8 mouse cellular contexts compared by ENCODE assay signal in the genomic region with DNA sequence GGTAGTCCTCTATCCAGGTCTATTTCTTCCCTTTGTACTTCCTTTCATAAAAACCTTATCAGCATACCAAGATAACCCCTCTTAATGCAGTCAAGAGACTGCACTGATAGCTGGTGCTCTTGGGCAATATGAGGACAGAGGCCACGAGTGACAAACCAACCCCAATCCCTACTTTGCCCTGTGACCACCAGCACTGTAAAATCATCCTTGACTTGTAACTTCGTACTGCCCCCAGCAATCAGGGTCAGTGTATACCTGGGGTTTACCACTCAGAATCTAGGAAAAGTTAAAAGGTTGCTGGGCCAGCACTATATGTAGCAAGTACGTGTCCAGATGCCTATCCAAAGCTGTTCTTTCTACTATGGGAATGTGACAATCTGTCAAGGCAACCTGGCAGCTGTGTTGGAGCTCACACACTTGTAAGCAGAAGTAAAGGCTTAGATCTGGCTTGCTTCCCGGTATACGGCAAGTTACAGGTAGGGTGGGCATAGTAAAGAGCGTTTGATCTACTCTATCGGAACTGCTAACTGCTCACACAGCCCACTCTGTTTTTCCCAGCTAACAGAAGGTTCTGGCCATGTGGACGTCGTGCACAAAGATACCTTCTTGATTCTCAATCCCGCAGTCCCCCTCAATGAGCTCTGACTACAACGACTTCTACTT. TPM values are rescaled to one million over a fixed set of nuclear protein-coding genes. Genes with fewer than 3 reads are reported as not detected.
DNase-seq lines count a peak whose midpoint lies in the region; ATAC-seq and TF ChIP-seq lines count a peak whose summit lies in the region.

No protein-coding gene starts in this region.

- ATAC-seq in heart, embryonic 15.5 days (replicated peaks; ENCODE audit: insufficient number of reproducible peaks, insufficient read depth, low FRiP score, low read depth), result no peak

- H3K27me3 ChIP-seq in kidney, adult 2 months (replicated peaks; ENCODE audit: control insufficient read depth, insufficient read depth, low read length), result no peaks in the 10 kb centered on the region
- H3K27me3 ChIP-seq in heart, embryonic 15.5 days, result no peaks in the 10 kb centered on the region

- H3K79me2 ChIP-seq in macrophage (ENCODE audit: inconsistent target), result peaks cover 74% of the 10 kb centered on the region

- peak overlapping the region; percentile 85 for H3K4me3 ChIP-seq in kidney, adult 2 months (ENCODE audit: insufficient read depth, low read depth, low read length)
- H3K4me3 ChIP-seq in heart, embryonic 15.5 days, result peak overlapping the region; percentile 93
- peak overlapping the region; percentile 77 for H3K4me3 ChIP-seq in macrophage (ENCODE audit: inconsistent target)

- WGBS in kidney, adult 2 months, result 3% methylated on average over 11 of the region's 11 CpGs
- 4% methylated on average over 11 of the region's 11 CpGs for WGBS in heart, embryonic 15.5 days
- 6% methylated on average over 11 of the region's 11 CpGs for WGBS in macrophage (ENCODE audit: missing documents)

- no peak for TF ChIP-seq CTCF in kidney, adult 2 months (conservative IDR thresholded peaks at IDR 0.05; ENCODE audit: insufficient read depth, insufficient read length, low read depth, low read length)

- H3K4me2 ChIP-seq in heart, embryonic 15.5 days, result peak overlapping the region; percentile 70

- H3K27ac ChIP-seq in kidney, adult 2 months (ENCODE audit: insufficient read depth, low read depth, low read length), result peak overlapping the region; percentile 81; the same call in 1 of the 2 replicates
- H3K27ac ChIP-seq in heart, embryonic 15.5 days, result peak overlapping the region; percentile 89
- H3K27ac ChIP-seq in macrophage, result peak overlapping the region; percentile 43

- peaks cover 12% of the 10 kb centered on the region; the same call in 1 of the 2 replicates for H3K4me1 ChIP-seq in kidney, adult 2 months (ENCODE audit: control insufficient read depth, insufficient read depth, low read length)
- peaks cover 22% of the 10 kb centered on the region for H3K4me1 ChIP-seq in heart, embryonic 15.5 days (replicated peaks)

- no peaks in the 10 kb centered on the region for H3K9me3 ChIP-seq in heart, embryonic 15.5 days (replicated peaks)

- TF ChIP-seq POLR2A in kidney, adult 2 months (IDR thresholded peaks at IDR 0.05; ENCODE audit: low read depth, low read length), result no peak

- DNase-seq in kidney, adult 2 months, result no peak
- DNase-seq in kidney, postnatal 25 days, result no peak
- peak; percentile 6 for DNase-seq in Muller cell, postnatal 12 days (ENCODE audit: inconsistent ontology term)
- DNase-seq in layer of hippocampus, adult 11-12 months (ENCODE audit: low spot score), result no peak
- no peak for DNase-seq in spleen, postnatal 4 days (ENCODE audit: low spot score in 2 of 2)
- no peak for DNase-seq in layer of hippocampus, adult 18-20 months (ENCODE audit: low spot score in 2 of 2)

- H3K36me3 ChIP-seq in kidney, adult 2 months (ENCODE audit: control insufficient read depth, insufficient read depth, low read length), result peaks cover 4% of the 10 kb centered on the region
- H3K36me3 ChIP-seq in heart, embryonic 15.5 days, result peaks cover 40% of the 10 kb centered on the region
- H3K36me3 ChIP-seq in macrophage (ENCODE audit: inconsistent target), result peaks cover 30% of the 10 kb centered on the region; the same call in 1 of the 2 replicates

- H3K9ac ChIP-seq in heart, embryonic 15.5 days, result peak overlapping the region; percentile 93

RNA-seq across cellular contexts. Expression of a gene that starts 1.2 kb away (rescaled TPM):
- 323 and 342 TPM in 2 replicates for polyA plus RNA-seq in kidney, adult 2 months (2012; rRNA removed)
- polyA plus RNA-seq in heart, embryonic 15.5 days (2015; fragmentation: Nextera tagmentation; extraction: Ambion mirVana), result 357 and 484 TPM in 2 replicates
- total RNA-seq in macrophage (2018; cell fraction: chromatin; rRNA removed), result 100 to 1,000 TPM in 1 of 26 experiments, 10 to 100 TPM in 25; 12.4 to 109 (median 29.4) TPM
- total RNA-seq in macrophage (2018; cell fraction: cytosol; rRNA removed), result 100 to 1,000 TPM; 202 to 385 (median 291) TPM
- total RNA-seq in macrophage (2018; cell fraction: nucleus; rRNA removed), result 100 to 1,000 TPM in 25 of 26 experiments, 10 to 100 TPM in 1; 71.0 to 409 (median 244) TPM
- polyA plus RNA-seq in macrophage (2018), result 294 to 442 TPM (median 388 TPM) in 3 replicates
- total RNA-seq in layer of hippocampus, adult 18-20 months (2021), result 100 to 1,000 TPM; 122 to 132 TPM

RNA-seq across cellular contexts. Expression of a gene that starts 9.5 kb away (rescaled TPM):
- 543 and 613 TPM in 2 replicates for polyA plus RNA-seq in kidney, adult 2 months (2012; rRNA removed)
- polyA plus RNA-seq in heart, embryonic 15.5 days (2015; fragmentation: Nextera tagmentation; extraction: Ambion mirVana), result 345 and 458 TPM in 2 replicates
- total RNA-seq in macrophage (2018; cell fraction: chromatin; rRNA removed), result 100 to 1,000 TPM in 8 of 26 experiments, 10 to 100 TPM in 18; 55.0 to 130 (median 89.0) TPM
- 100 to 1,000 TPM; 680 to 898 (median 773) TPM for total RNA-seq in macrophage (2018; cell fraction: cytosol; rRNA removed)
- 100 to 1,000 TPM; 152 to 391 (median 260) TPM for total RNA-seq in macrophage (2018; cell fraction: nucleus; rRNA removed)
- polyA plus RNA-seq in macrophage (2018), result 662 to 966 TPM (median 875 TPM) in 3 replicates
- 100 to 1,000 TPM; 293 to 295 TPM for total RNA-seq in layer of hippocampus, adult 18-20 months (2021)

RNA-seq across cellular contexts. Expression of a gene that starts 21.0 kb away (rescaled TPM):
- polyA plus RNA-seq in kidney, adult 2 months (2012; rRNA removed), result 9.5 TPM in 1 of 2 replicates, not detected in the other
- 0.50 and 7.6 TPM in 2 replicates for polyA plus RNA-seq in heart, embryonic 15.5 days (2015; fragmentation: Nextera tagmentation; extraction: Ambion mirVana)
- not detected for total RNA-seq in macrophage (2018; cell fraction: chromatin; rRNA removed)
- total RNA-seq in macrophage (2018; cell fraction: cytosol; rRNA removed), result under 1 TPM in 1 of 26 experiments, not detected in 25; 0.33 TPM
- not detected for total RNA-seq in macrophage (2018; cell fraction: nucleus; rRNA removed)
- polyA plus RNA-seq in macrophage (2018), result not detected in 3 replicates
- not detected for total RNA-seq in layer of hippocampus, adult 18-20 months (2021)

RNA-seq across cellular contexts. Expression of a gene that starts 22.4 kb away (rescaled TPM):
- polyA plus RNA-seq in kidney, adult 2 months (2012; rRNA removed), result 129 and 131 TPM in 2 replicates
- polyA plus RNA-seq in heart, embryonic 15.5 days (2015; fragmentation: Nextera tagmentation; extraction: Ambion mirVana), result 119 and 143 TPM in 2 replicates
- total RNA-seq in macrophage (2018; cell fraction: chromatin; rRNA removed), result 10 to 100 TPM in 25 of 26 experiments, 1 to 10 TPM in 1; 7.3 to 29.2 (median 19.9) TPM
- total RNA-seq in macrophage (2018; cell fraction: cytosol; rRNA removed), result 10 to 100 TPM; 42.4 to 81.4 (median 58.1) TPM
- total RNA-seq in macrophage (2018; cell fraction: nucleus; rRNA removed), result 10 to 100 TPM; 22.8 to 50.9 (median 31.9) TPM
- polyA plus RNA-seq in macrophage (2018), result 36.9 to 60.9 TPM (median 57.7 TPM) in 3 replicates
- 10 to 100 TPM; 68.8 to 74.5 TPM for total RNA-seq in layer of hippocampus, adult 18-20 months (2021)

RNA-seq across cellular contexts. Expression of a gene that starts 26.3 kb away (rescaled TPM):
- polyA plus RNA-seq in kidney, adult 2 months (2012; rRNA removed), result 18.8 and 29.0 TPM in 2 replicates
- polyA plus RNA-seq in heart, embryonic 15.5 days (2015; fragmentation: Nextera tagmentation; extraction: Ambion mirVana), result 238 and 262 TPM in 2 replicates
- total RNA-seq in macrophage (2018; cell fraction: chromatin; rRNA removed), result 10 to 100 TPM; 13.2 to 43.2 (median 30.6) TPM
- total RNA-seq in macrophage (2018; cell fraction: cytosol; rRNA removed), result 10 to 100 TPM; 27.2 to 48.1 (median 35.9) TPM
- total RNA-seq in macrophage (2018; cell fraction: nucleus; rRNA removed), result 10 to 100 TPM; 17.9 to 63.8 (median 26.1) TPM
- polyA plus RNA-seq in macrophage (2018), result 34.3 to 88.6 TPM (median 41.5 TPM) in 3 replicates
- total RNA-seq in layer of hippocampus, adult 18-20 months (2021), result 10 to 100 TPM; 60.5 to 70.0 TPM
